Mouse (Mus musculus) MEL (cell line): Measurements from ENCODE around the gene Rsrc1. TPM values are rescaled to one million over a fixed set of nuclear protein-coding genes. Genes with fewer than 3 reads are reported as not detected.

Source experiments
- DNase-seq: peaks from one replicate; pipeline ENCODE4 v3.0.0; 2011; ENCODE audit warnings: low read depth, low spot score
- H3K27ac ChIP-seq: 2 replicates; pipeline ENCODE4 v1.5.1; 2012; ENCODE audit warnings: low read depth, mild to moderate bottlenecking, control low read depth, low read length, moderate library complexity; ENCODE audit not compliant: control insufficient read depth
- H3K27me3 ChIP-seq, 2 experiments: fragments of 150-350 bp in 1 of 2; sonication (generic) in 1 of 2; 2 replicates each; pipeline ENCODE4 v1.6.1; 2012; ENCODE audit warnings: low read length in 2 of 2, mild to moderate bottlenecking in 2 of 2, improper control_type of control experiment in 1 of 2, moderate library complexity in 1 of 2; ENCODE audit not compliant: insufficient read depth in 2 of 2, control insufficient read depth in 1 of 2
- H3K36me3 ChIP-seq, 2 experiments: 2 replicates each; pipeline ENCODE4 v1.6.1; 2012 to 2014; ENCODE audit warnings: low read length in 2 of 2, improper control_type of control experiment in 1 of 2, inconsistent platforms in 1 of 2, mild to moderate bottlenecking in 1 of 2; ENCODE audit not compliant: insufficient read depth in 2 of 2, control insufficient read depth in 1 of 2
- H3K4me1 ChIP-seq, 2 experiments: fragments of 150-350 bp in 1 of 2; sonication (generic) in 1 of 2; 2 replicates each; pipeline ENCODE4 v1.6.1; 2012; ENCODE audit warnings: low read length in 2 of 2, improper control_type of control experiment in 1 of 2, mild to moderate bottlenecking in 1 of 2; ENCODE audit not compliant: insufficient read depth in 2 of 2, control insufficient read depth in 1 of 2
- H3K4me3 ChIP-seq, 2 experiments: fragments of 150-350 bp in 1 of 2; sonication (generic) in 1 of 2; 2 replicates each; pipeline ENCODE4 v1.5.1; 2012; ENCODE audit warnings: low read depth in 2 of 2, low read length in 2 of 2, mild to moderate bottlenecking in 2 of 2, moderate library complexity in 2 of 2, control low read depth in 1 of 2, improper control_type of control experiment in 1 of 2; ENCODE audit not compliant: control insufficient read depth in 1 of 2, insufficient read depth in 1 of 2
- H3K79me2 ChIP-seq: 2 replicates; pipeline ENCODE4 v1.6.1; 2012; ENCODE audit warnings: mild to moderate bottlenecking, low read length, moderate library complexity; ENCODE audit not compliant: control insufficient read depth, poor library complexity, insufficient read depth
- H3K9ac ChIP-seq: 2 replicates; pipeline ENCODE4 v1.6.1; 2012; ENCODE audit warnings: low read depth, mild to moderate bottlenecking, control low read depth, low read length, moderate library complexity; ENCODE audit not compliant: control insufficient read depth, poor library complexity, severe bottlenecking
- H3K9me3 ChIP-seq: fragments of 150-350 bp; sonication (generic); replicated peaks from 2 replicates; pipeline ENCODE4 v1.6.1; 2012; ENCODE audit warnings: mild to moderate bottlenecking, low read length, improper control_type of control experiment, moderate library complexity; ENCODE audit not compliant: insufficient read depth
- CHD2 ChIP-seq: IDR thresholded peaks from 2 replicates; pipeline ENCODE4 v1.6.1; 2011; ENCODE audit warnings: low read length, improper control_type of control experiment
- ELF1 ChIP-seq: IDR thresholded peaks from 2 replicates; pipeline ENCODE4 v1.6.1; 2014; ENCODE audit warnings: low read depth, mild to moderate bottlenecking, inconsistent platforms, low read length, improper control_type of control experiment, moderate library complexity
- HCFC1 ChIP-seq: IDR thresholded peaks from 2 replicates; pipeline ENCODE4 v1.6.1; 2012; ENCODE audit warnings: low read depth, mild to moderate bottlenecking, inconsistent platforms, low read length, improper control_type of control experiment, moderate library complexity
- MAFK ChIP-seq: IDR thresholded peaks from 2 replicates; pipeline ENCODE4 v1.6.1; 2011; ENCODE audit warnings: low read depth, mild to moderate bottlenecking, low read length, improper control_type of control experiment, borderline replicate concordance
- MAX ChIP-seq: IDR thresholded peaks from 2 replicates; pipeline ENCODE4 v1.6.1; 2011; ENCODE audit warnings: low read length, improper control_type of control experiment
- MEF2A ChIP-seq: IDR thresholded peaks from 2 replicates; pipeline ENCODE4 v1.6.1; 2014; ENCODE audit warnings: low read depth, mild to moderate bottlenecking, inconsistent platforms, low read length, improper control_type of control experiment; ENCODE audit not compliant: poor library complexity, insufficient replicate concordance, severe bottlenecking; ENCODE audit errors: extremely low read depth
- MYB ChIP-seq: IDR thresholded peaks from 2 replicates; pipeline ENCODE4 v1.6.1; 2011; ENCODE audit warnings: mild to moderate bottlenecking, low read depth, low read length, improper control_type of control experiment
- MYC ChIP-seq: IDR thresholded peaks from 2 replicates; pipeline ENCODE4 v1.6.1; 2011; ENCODE audit warnings: low read depth, mild to moderate bottlenecking, low read length, improper control_type of control experiment, moderate library complexity
- RAD21 ChIP-seq: IDR thresholded peaks from 2 replicates; pipeline ENCODE4 v1.6.1; 2011; ENCODE audit warnings: mild to moderate bottlenecking, low read depth, low read length, improper control_type of control experiment
- RCOR1 ChIP-seq: IDR thresholded peaks from 2 replicates; pipeline ENCODE4 v1.6.1; 2012; ENCODE audit warnings: low read depth, mild to moderate bottlenecking, inconsistent platforms, low read length, improper control_type of control experiment
- TCF12 ChIP-seq: IDR thresholded peaks from 2 replicates; pipeline ENCODE4 v1.6.1; 2014; ENCODE audit warnings: low read depth, mild to moderate bottlenecking, inconsistent platforms, low read length, improper control_type of control experiment, moderate library complexity
- USF2 ChIP-seq, 2 experiments: IDR thresholded peaks; 2 replicates each; pipeline ENCODE4 v1.6.1; 2011 to 2012; ENCODE audit warnings: improper control_type of control experiment in 2 of 2, low read length in 2 of 2, borderline replicate concordance in 1 of 2, inconsistent platforms in 1 of 2, low read depth in 1 of 2, mild to moderate bottlenecking in 1 of 2; ENCODE audit not compliant: insufficient read depth in 1 of 2
- polyA plus RNA-seq, 2 experiments: library from polyadenylated mRNA; stranded (reverse) in 1 of 2; unstranded in 1 of 2; fragments of >175 nt in 1 of 2; fragments of >200 nt in 1 of 2; gene quantifications; 2 replicates each; pipeline versions ENCODE4 v1.2.1 to v1.2.4; 2012; ENCODE audit warnings: low replicate concordance in 2 of 2, low read depth in 1 of 2; ENCODE audit not compliant: insufficient read length in 2 of 2, insufficient read depth in 1 of 2, missing spikeins in 1 of 2
- total RNA-seq: library from RNA; depleted of rRNA; stranded (reverse); fragments of 300-350 nt; gene quantifications from 2 replicates; pipeline ENCODE4 v1.2.3, GENCODE M21; 2012

Gene Rsrc1
- total and polyA plus RNA-seq, 3 experiments = 22.8 to 100 (median 42.7) TPM

DNA sequence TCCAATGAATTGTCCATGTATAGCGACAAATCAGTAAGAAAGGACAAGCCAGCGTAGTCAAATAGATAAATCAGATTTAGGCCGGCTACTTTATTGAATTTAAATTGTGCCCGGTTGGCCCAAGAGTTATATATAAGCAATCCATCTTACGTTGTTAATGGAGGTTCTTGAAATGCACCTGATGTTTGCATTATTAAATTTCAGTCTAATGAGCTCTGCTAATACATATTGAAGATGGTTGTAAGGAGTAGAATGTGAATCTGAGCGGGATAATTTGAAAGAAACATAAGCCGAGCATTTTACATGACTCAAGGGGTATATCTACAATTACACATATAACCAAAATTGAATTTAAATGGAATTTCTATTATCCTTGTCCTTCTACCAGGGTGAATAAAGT is 307.5 kb downstream of the Rsrc1 start (continued):
- no peak for TF ChIP-seq ELF1

DNA sequence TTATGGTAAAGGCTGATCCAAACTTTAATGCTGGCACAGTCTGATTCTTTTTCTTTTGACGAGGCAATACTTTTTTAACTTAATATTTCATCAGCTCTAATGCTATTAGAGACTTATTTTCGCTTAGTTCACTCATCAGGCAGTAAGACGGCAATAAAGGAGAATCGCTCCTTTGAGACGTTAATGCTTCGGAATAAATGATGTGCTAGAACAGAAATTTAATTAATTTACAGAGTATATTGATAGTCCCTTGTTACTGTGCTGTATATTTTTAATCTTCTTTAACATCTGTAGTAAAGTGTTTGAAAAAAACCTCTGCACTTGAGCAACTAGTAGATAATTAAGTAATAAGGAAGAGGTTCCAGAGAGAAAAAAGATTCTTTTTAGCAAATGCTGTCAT is 308.3 kb downstream of the Rsrc1 start:
- DNase-seq = no peak
- peaks cover 0 to 5% of the 10 kb centered on the region in 2 experiments; a peak in 2 of 4 replicates for H3K36me3 ChIP-seq
- no peaks in the 10 kb centered on the region for H3K27me3 ChIP-seq
- no peak overlapping the region for H3K4me3 ChIP-seq
- no peaks in the 10 kb centered on the region for H3K9me3 ChIP-seq
- H3K9ac ChIP-seq = no peak overlapping the region
- TF ChIP-seq MAFK (no peak), ELF1 (no peak), RCOR1 (no peak), MYB (no peak)
- TF ChIP-seq, all 39 proteins: peak for 0
- Histone ChIP-seq H3K27ac (no peak overlapping the region), H3K4me1 (peaks cover 0 to 4% of the 10 kb centered on the region in 2 experiments; a peak in 2 of 4 replicates), H3K79me2 (no peaks in the 10 kb centered on the region)

DNA sequence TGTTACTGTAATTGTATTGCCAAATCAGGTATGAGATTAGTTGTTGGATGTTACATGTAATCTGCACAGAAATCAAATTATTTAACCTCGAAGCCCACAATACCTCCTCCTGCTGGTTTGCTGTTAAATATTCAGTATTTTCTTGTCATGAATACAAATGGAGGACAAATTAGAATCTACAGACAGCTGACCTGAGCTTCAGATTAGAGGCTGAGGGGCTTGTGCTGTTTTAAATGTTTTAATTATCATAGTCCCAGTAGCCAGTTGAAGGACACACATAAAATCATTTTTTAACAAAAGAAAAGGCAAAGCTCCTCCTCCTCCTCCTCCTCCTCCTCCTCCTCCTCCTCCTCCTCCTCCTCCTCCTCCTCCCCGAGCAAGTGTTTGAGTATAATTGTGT is 327.5 kb downstream of the Rsrc1 start:
- H3K27ac ChIP-seq = no peak overlapping the region
- H3K9me3 ChIP-seq = no peaks in the 10 kb centered on the region
- H3K4me1 ChIP-seq = no peaks in the 10 kb centered on the region
- H3K36me3 ChIP-seq = no peaks in the 10 kb centered on the region
- TF ChIP-seq MYB (no peak), MAX (no peak), ELF1 (no peak), USF2 (IDR thresholded peaks at IDR 0.05; ENCODE audit: borderline replicate concordance in 1 of 2, insufficient read depth in 1 of 2, low read depth in 1 of 2, low read length in 2 of 2) (no peak), MEF2A (no peak), TCF12 (no peak)
- H3K79me2 ChIP-seq = no peaks in the 10 kb centered on the region
- no peak for DNase-seq
- no peak overlapping the region for H3K4me3 ChIP-seq
- no peaks in the 10 kb centered on the region for H3K27me3 ChIP-seq
- H3K9ac ChIP-seq = no peak overlapping the region

DNA sequence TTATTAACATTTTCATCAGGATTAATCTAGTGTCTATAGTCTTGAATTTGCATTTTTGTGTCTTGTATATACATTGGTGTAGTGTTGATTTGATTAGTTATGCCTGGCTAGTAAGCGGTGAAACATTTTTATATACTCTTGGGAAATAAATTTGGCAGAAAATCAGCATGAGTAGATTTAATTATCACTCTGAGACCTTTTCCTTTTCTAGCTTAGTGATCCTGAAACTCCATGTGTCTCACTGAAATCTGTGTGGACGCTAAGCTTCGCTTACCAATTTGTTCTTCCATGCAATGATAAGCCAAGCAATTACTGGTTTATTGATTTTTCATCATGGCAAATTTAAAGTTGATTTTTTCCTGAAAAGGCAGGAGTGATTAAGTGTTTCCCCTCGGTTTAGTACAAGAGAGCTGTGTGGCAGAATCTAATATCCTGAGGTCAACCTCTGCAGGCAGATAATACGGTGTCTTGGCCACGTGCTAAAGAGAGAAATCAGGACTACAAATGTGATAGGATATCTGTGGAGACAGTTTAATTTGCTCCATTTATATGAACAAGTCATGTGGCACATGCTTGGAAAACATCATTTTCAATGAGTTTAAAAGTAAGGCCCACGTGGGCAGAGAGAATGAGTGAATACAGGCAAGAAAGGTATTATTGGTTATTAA is 328.6 kb downstream of the Rsrc1 start:
- no peak for TF ChIP-seq MYB
- no peak for TF ChIP-seq HCFC1
- no peak for TF ChIP-seq RAD21
- TF ChIP-seq TCF12 = no peak
- no peak for TF ChIP-seq CHD2
- TF ChIP-seq USF2 (IDR thresholded peaks at IDR 0.05; ENCODE audit: borderline replicate concordance in 1 of 2, insufficient read depth in 1 of 2, low read depth in 1 of 2, low read length in 2 of 2) = no peak
- no peak for TF ChIP-seq MYC
- H3K9me3 ChIP-seq = no peaks in the 10 kb centered on the region
- no peak for DNase-seq
- H3K27ac ChIP-seq = no peak overlapping the region
- H3K36me3 ChIP-seq = no peaks in the 10 kb centered on the region
- H3K9ac ChIP-seq = no peak overlapping the region
- no peaks in the 10 kb centered on the region for H3K4me1 ChIP-seq
- no peak overlapping the region for H3K4me3 ChIP-seq
- H3K27me3 ChIP-seq = no peaks in the 10 kb centered on the region
- H3K79me2 ChIP-seq = no peaks in the 10 kb centered on the region
